Mouse (Mus musculus): ENCODE data around the gene Sox6.

Sox6 gene

DNA sequence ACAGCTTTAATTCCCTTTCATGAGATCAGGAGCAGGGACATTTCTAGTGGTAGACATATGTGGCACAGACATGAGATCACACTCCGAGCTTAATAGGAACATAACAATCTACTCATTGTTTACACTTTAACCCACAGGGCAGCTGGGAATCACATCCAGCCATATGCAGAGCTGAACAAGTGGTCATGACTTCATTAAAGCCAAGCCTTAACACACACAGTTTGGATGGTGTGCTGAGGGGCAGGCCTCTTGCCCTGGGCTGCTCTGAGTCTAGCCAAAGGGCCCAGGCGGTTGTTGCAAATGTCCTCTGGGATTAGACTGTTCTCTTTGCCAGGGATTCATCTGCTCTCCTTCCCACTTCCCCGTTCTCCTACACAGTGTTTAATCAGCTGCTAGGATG, 204.9 kb downstream of the Sox6 start:
- DNase-seq (ENCODE audit: low read depth in 2 of 2, low spot score in 2 of 2): no peak

DNA sequence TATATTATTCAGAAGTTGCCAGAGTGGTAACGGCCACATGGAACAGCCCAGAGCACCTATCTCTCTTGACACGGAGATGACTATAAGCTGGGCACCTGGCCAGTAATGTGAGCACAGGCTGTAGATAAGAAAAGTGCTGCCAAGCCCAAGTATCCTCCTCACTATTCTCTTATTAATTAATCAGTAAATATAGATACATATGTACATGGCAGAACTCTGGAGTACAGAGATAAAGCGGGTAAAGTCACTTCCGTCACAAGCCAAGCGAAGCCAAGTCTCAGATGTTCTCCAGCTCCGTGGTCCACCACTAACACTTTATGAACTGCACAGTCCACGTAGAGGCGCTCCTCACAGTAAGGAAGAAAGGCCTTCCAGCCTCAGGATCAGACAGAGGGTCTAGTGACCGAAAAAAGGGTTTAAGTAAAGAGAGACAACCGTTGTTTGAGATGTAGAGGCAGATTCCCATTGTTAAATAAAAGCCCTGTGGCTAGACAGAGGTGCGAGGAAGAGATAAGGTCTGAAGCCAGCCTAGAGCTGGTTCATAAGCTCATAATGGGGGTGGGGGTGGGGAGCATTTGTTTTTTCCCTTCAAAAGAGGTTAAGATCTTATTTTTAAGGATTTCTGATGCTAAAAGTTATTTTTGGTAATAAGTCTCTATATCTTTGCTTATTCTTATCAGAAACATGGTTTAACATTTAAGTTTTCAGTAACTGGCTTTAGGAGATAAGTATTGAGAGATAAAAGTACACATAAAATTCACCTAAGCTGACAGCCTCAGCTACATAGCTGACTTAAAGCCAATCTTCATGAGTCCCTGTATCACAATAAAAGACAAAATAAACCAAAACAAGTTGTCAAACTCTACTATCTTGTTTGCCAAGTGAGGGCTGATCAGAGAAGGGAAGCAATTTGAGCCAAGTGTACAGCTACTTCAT, 207.4 kb downstream of the Sox6 start:
- DNase-seq (ENCODE audit: low read depth in 2 of 2, low spot score in 2 of 2): no peak

DNA sequence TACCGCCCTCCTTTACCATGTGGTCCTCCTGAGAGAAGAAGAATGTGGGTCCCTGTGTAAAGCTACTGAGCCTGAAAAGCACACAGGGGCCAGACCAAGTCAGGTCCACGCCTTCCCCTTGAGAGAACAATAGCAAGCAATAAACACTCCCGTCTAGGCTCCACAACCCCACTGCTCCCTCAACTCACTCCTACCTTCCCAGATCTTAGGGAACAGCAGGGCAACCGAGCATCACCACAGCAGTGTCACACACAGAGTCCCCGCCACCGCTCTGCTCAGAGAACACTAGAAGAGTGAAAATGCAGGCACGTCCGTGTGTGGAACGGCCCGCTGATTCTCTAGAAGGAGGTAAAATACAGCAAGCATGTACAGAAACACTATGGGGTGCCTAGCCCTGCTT, 208.2 kb downstream of the Sox6 start:
- DNase-seq (ENCODE audit: low read depth in 2 of 2, low spot score in 2 of 2): no peak

DNA sequence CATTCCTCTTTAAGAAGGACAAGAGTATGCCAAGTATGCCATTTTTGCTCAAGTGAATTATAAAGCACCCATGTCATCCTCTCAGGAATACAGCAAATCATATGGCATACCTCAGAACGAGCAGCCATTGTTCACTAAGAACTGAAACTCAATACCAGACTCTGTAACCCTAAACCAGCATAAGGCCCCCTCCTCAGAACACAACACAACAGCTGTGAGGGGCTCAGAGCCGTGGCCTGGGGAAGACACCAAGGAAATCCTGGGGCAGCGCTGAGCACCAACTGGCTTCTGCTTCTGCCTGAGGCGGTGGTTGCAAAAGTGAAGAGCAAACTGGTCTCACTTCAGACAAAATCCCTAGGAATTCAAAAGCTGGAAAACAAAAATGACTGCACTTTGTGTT, 208.8 kb downstream of the Sox6 start:
- DNase-seq (ENCODE audit: low read depth in 2 of 2, low spot score in 2 of 2): no peak

DNA sequence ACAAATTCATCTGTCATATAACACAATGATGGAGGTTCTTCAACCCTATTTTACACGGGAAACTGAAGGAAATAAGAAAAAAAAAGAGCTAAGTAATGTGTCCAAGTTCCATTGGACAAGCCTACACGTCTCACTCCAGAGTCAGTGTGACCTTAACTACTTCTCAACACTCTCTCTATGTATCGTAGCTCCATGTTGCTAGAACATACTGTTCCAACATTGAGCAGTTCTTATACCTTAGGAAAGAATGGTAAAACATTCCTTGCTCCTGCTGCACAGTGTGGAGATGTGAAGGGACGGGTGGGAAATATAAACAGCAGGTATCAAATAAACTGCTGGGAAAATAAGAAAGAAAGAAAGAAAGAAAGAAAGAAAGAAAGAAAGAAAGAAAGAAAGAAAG, 209.3 kb downstream of the Sox6 start:
- no peak for DNase-seq (ENCODE audit: low read depth in 2 of 2, low spot score in 2 of 2)

GRCm38 (mm10) chr7:115825295-115825694, 213.3 kb downstream of the Sox6 start:
- no peak for DNase-seq (ENCODE audit: low read depth in 2 of 2, low spot score in 2 of 2)

DNA sequence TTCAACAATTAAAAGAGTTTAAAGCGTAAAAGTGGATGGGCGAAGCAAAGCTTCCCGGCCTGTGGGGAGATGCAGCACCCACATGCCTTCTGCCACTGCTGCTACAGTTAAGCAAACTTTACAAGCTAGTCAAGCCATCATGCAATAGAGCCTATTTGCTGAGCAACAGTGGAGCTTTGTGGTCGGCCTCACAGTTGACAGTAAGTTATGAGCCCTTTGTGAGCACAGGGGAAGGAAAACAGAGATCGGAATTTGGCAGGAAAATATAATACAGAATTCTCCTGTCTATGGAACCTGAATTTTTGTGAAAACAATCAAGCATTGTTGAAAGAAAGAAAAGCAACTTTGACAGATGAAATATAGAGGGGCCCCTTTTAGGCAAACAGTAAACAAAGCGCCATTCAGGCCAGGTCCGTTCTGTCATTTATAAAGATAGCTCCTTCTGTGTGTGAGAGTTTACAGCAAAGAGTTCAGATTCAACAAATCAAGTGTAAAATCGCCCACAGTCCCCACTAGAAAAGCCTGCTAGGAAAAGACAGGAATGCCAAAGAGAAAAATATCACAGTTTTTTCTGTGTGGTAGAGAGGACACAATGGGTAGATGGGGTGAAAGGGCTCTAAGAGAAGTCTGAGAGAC, 213.9 kb downstream of the Sox6 start:
- DNase-seq (ENCODE audit: low read depth in 2 of 2, low spot score in 2 of 2): no peak

DNA sequence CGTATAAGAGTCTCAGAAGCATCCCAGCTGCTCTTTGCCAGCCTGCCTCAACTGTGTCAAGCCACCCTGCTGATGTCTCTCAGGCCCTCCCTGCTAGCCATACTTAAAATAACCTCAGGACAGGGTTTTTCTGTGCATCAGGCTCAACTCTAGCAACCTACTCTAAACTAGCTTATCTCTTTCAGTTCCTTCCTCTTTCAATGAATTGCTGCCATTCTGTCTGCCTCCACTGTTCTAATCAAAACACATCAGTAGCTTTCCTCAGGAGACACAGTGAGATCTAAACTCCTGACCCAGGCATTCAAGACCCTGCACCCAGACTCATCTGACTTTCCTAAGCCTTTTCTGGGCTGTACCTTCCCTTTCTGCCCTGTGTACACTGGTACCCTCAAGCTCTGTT, 219.5 kb downstream of the Sox6 start:
- DNase-seq (ENCODE audit: low read depth in 2 of 2, low spot score in 2 of 2): no peak

DNA sequence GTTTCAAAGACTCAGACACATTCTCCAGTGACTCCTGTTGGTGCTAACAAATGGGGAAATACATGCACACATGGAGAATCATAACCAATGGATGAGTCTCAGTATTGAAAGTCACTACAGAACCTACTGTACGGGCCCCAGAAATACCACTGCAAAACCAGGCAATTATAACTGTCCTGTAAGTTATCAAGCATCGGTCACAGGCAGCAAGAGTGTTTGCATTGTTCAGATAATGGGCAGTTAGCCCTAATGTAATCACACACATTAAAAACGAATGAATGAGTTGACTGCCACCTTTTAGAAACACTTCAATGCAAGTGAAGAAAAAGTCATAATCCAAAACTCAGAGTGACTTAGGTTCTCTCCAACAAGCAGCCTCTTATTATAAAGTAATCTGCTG, 235.3 kb downstream of the Sox6 start:
- no peak for DNase-seq (ENCODE audit: low read depth in 2 of 2, low spot score in 2 of 2)

GRCm38 (mm10) chr7:115794139-115794858, 244.3 kb downstream of the Sox6 start:
- DNase-seq (ENCODE audit: low read depth in 2 of 2, low spot score in 2 of 2): no peak

GRCm38 (mm10) chr7:115792841-115793240, 245.8 kb downstream of the Sox6 start:
- no peak for DNase-seq (ENCODE audit: low read depth in 2 of 2, low spot score in 2 of 2)

DNA sequence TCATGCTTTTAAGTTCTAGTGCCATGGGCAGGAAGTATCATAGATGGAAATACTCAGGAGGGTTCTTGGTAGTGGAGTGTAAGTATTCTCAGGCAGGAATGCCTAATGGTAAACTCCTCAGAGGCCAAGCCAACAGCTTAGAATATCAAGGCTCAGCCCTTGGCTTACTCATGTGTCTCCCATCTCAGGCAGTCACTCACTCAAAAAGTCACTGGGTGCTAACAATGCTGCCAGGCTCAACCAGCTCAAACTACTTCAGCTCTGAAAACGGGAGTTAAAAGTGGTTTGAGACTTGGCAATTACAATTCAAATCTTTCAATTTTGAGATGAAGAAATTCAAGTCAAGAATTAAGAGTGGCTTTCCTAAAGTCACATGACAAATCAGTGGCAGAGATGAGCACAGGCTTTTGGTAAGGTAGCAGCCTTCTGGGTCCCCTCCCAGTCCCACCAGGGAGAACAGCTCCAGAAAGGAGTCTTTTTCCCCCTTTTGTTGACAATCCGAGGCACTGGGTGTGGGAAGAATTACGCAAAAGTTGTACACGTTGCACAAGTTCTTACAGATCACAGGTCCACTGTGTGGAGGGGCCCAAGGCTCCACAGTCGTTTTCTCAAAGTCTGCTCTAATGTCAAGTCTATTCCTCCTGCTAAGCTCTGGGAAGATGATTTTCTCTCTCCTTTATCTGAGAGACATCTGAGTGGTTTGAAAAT, 249.3 kb downstream of the Sox6 start:
- no peak for DNase-seq (ENCODE audit: low read depth in 2 of 2, low spot score in 2 of 2)

DNA sequence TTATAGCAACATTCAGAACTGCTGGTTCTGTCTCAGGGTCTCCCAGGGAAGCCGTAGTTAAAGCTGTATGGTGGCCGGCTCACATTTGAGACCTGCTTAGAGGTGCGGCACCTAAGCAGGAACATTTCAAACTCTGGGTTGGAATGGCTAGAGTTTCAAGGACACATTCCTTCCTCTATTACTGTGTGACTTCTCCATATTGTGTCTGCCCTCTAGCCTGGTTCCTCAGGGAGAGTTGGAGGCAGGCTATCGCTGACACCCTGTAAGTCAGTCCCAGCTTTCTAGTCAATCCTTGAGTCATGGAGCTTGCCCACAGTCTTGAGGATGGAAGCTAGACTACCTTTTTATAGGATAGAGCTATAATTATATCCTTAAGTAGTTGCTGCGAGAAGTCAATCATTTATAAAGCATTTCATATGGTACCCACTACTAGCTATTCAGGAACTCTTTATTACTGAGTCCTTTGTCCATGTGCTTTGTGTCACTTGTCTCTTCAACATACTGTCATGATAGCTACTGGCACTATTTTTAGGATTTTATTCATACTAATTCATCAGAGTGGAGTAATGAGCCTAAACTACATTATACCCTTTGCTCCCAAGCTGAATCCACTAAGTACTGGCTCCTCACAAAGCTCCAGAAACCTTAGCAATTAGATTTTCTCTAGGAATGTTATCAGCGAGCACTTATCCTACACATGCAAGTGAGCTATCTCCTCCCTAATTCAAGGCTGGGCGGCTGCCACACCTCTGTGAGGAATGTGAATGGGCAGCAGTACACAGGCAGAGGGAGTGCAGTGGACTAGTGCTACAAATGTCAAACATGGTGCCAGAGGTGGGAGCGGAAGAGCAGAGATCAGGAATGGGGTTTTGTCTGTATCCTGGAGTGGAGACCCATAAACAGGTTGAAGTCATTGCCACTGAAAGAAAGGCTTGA, 254.3 kb downstream of the Sox6 start:
- no peak for DNase-seq (ENCODE audit: low read depth in 2 of 2, low spot score in 2 of 2)

- DNase-seq (ENCODE audit: low read depth in 2 of 2, low spot score in 2 of 2): no peak
Measured at GRCm38 (mm10) chr7:115780148-115780547, 258.4 kb downstream of the Sox6 start.

DNA sequence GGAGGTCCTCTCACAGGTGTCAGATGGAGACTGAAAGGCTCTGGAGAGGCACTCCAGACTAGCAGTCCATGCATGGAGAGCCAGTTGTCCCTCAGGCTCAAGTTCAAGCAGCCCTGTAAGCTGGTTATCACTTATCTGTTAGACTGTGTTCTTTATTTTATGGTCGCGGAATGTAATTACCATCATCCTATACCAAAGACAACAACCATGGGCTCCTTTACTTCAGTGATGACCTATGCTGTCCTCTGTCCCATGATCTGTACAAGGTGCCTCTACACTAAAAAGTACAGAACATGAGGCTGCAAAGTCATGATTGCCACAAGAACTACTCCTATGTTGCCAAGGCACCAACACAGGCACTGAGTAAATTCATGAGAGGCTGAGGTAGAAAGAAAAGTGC, 259.1 kb downstream of the Sox6 start:
- no peak for DNase-seq (ENCODE audit: low read depth in 2 of 2, low spot score in 2 of 2)

DNA sequence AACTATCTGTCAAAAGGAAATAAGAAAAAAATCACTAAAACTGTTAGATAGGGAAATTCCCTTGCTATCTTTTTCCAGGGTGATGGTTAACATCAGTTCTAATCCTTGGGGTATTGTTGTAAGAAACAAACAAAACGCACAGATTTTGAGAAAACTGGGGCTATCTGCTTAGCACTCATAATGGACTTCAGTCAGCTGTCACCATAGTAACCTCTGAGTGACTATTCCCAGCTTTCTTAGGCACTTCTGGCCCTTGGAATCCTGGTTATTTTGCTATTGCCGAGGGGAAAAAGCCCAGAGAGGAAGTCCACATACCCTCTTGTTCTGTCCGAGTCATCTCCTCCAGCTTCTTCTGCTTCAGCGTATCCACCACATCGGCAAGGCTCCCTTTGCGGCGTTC, 261.9 kb downstream of the Sox6 start:
- DNase-seq (ENCODE audit: low read depth in 2 of 2, low spot score in 2 of 2): no peak

GRCm38 (mm10) chr7:115776324-115776723, 262.3 kb downstream of the Sox6 start:
- DNase-seq (ENCODE audit: low read depth in 2 of 2, low spot score in 2 of 2): no peak

- DNase-seq (ENCODE audit: low read depth in 2 of 2, low spot score in 2 of 2): no peak
Measured at GRCm38 (mm10) chr7:115766316-115766715, 272.3 kb downstream of the Sox6 start.

GRCm38 (mm10) chr7:115763851-115764250, 274.7 kb downstream of the Sox6 start:
- no peak for DNase-seq (ENCODE audit: low read depth in 2 of 2, low spot score in 2 of 2)

- no peak for DNase-seq (ENCODE audit: low read depth in 2 of 2, low spot score in 2 of 2)
Measured at GRCm38 (mm10) chr7:115758172-115758571, 280.4 kb downstream of the Sox6 start.
